Mouse (Mus musculus): ENCODE results near the gene Fgf12. TPM values are rescaled to one million over a fixed set of nuclear protein-coding genes. Genes with fewer than 3 reads are reported as not detected.

Fgf12 gene
- polyA plus RNA-seq, 1 experiment, result 3.0 TPM

DNA sequence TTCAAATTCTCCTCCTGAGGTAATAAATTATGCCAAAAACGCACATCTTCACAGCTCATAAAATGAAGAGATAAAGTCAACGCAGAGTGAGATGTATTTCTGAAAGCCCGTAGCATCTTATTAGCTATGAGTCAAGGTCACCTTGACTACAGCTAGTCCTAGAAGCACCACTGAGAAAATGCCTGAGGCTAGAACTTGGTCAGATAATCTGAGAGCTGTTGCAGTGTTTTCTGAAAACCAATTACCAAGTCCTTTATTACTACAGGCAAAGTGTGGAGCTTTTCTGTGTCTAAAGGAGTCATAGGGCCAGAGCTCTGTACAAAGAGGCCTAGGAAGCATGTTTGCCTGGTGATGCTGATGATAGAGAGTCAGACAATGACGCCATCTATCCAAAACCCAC is 498.6 kb downstream of the Fgf12 start:
- H3K4me1 ChIP-seq (ENCODE audit: control insufficient read depth, insufficient read depth, low read length), result no peaks in the 10 kb centered on the region
- TF ChIP-seq CTCF (IDR thresholded peaks at IDR 0.05; ENCODE audit: control insufficient read depth, insufficient read depth, insufficient replicate concordance, low read depth, low read length) (no peak), POLR2A (IDR thresholded peaks at IDR 0.05; ENCODE audit: control insufficient read depth, low read depth, low read length) (no peak)
- H3K36me3 ChIP-seq (ENCODE audit: control insufficient read depth, insufficient read depth, low read length), result no peaks in the 10 kb centered on the region
- H3K27ac ChIP-seq (ENCODE audit: control insufficient read depth, insufficient read depth, low read depth, low read length), result no peak overlapping the region
- no peak overlapping the region for H3K4me3 ChIP-seq (ENCODE audit: control insufficient read depth, low read depth, low read length)
- no peaks in the 10 kb centered on the region for H3K27me3 ChIP-seq (ENCODE audit: control insufficient read depth, insufficient read depth, low read length)

DNA sequence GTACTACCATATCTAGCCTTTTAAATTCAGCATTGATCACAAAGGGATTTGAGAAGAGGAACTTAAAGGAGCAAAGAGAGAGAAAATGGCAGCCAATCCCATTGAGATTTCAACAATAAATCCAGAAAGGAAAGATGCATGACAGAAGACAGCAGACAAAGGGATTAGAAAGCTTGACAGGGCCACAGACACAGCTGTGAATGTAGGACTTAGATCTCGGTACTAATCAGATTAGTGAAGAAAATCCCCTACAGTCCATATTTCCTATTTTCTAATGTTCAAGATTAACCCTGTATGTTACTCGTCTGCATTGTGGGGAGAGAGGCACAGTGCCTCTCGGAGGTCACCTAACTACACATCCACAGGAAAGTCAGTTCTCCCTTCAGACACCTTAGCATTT is 500.9 kb downstream of the Fgf12 start:
- Histone ChIP-seq H3K4me3 (ENCODE audit: control insufficient read depth, low read depth, low read length) (no peak overlapping the region), H3K36me3 (ENCODE audit: control insufficient read depth, insufficient read depth, low read length) (no peaks in the 10 kb centered on the region), H3K4me1 (ENCODE audit: control insufficient read depth, insufficient read depth, low read length) (no peaks in the 10 kb centered on the region), H3K27me3 (ENCODE audit: control insufficient read depth, insufficient read depth, low read length) (no peaks in the 10 kb centered on the region), H3K27ac (ENCODE audit: control insufficient read depth, insufficient read depth, low read depth, low read length) (no peak overlapping the region)
- no peak for TF ChIP-seq POLR2A (IDR thresholded peaks at IDR 0.05; ENCODE audit: control insufficient read depth, low read depth, low read length)
- TF ChIP-seq CTCF (IDR thresholded peaks at IDR 0.05; ENCODE audit: control insufficient read depth, insufficient read depth, insufficient replicate concordance, low read depth, low read length), result no peak

DNA sequence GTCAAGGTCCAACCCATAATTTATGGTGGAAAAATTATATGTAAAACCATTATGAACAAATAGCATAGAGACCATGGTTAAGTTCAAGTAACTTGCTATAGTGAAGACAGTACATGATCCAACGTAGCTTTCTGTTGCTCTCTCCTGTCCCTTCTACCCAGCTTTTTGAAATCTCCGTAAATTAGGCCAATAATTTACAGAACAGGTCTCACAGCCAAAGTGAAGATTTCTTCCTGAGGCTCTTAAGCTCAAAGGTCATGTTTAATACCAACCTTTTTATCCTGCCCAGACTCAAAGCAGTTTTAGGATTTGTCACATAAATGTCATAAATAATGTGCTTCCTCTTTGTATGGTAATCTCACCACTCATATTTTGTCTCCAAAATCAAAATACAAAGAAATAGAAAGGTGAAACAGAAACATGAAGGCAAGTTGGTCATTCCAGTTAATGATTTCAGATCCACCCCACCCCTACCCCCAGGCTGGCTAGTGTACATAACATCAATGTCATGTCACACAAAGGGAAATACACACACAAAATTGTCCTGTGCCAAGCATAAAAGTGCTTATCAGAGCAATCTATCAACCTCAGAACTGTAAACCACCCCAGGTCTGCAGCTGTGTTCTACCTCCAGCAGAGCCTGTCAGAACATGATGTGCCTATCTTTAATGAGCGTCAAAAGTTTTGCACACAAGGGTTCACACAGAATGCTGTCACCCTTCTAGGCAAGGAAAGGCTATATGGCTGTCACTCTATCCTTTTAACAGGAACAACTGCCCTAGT is 509.8 kb downstream of the Fgf12 start:
- TF ChIP-seq CTCF (IDR thresholded peaks at IDR 0.05; ENCODE audit: control insufficient read depth, insufficient read depth, insufficient replicate concordance, low read depth, low read length) (no peak), POLR2A (IDR thresholded peaks at IDR 0.05; ENCODE audit: control insufficient read depth, low read depth, low read length) (no peak)
- no peaks in the 10 kb centered on the region for H3K36me3 ChIP-seq (ENCODE audit: control insufficient read depth, insufficient read depth, low read length)

DNA sequence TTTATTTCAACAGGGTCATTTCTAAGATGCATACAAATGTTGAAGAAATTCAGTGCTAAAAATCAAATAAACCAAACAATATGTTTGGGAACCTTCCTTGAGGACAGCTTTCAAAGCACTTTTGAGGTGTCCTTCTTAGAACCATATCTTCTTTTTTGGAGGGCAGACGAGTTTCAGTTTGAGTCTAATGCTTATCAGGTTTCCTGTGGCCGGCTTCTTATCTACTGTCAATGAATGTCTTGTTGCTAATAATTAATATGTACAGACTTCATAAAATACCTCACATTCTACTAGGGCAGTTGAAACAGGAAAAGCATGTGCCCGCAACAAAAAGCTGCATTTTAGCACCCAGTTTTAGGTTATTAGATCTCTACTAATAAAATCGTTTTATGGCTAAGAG is 513.5 kb downstream of the Fgf12 start:
- no peak for TF ChIP-seq POLR2A (IDR thresholded peaks at IDR 0.05; ENCODE audit: control insufficient read depth, low read depth, low read length)
- no peak for TF ChIP-seq CTCF (IDR thresholded peaks at IDR 0.05; ENCODE audit: control insufficient read depth, insufficient read depth, insufficient replicate concordance, low read depth, low read length)
- H3K4me1 ChIP-seq (ENCODE audit: control insufficient read depth, insufficient read depth, low read length), result no peaks in the 10 kb centered on the region
- H3K27ac ChIP-seq (ENCODE audit: control insufficient read depth, insufficient read depth, low read depth, low read length), result no peak overlapping the region
- no peaks in the 10 kb centered on the region for H3K36me3 ChIP-seq (ENCODE audit: control insufficient read depth, insufficient read depth, low read length)
- no peaks in the 10 kb centered on the region for H3K27me3 ChIP-seq (ENCODE audit: control insufficient read depth, insufficient read depth, low read length)
- H3K4me3 ChIP-seq (ENCODE audit: control insufficient read depth, low read depth, low read length), result no peak overlapping the region

More for the DNA sequence above, 509.8 kb downstream of the Fgf12 start:
- no peak overlapping the region for H3K27ac ChIP-seq (ENCODE audit: control insufficient read depth, insufficient read depth, low read depth, low read length)
- no peaks in the 10 kb centered on the region for H3K4me1 ChIP-seq (ENCODE audit: control insufficient read depth, insufficient read depth, low read length)
- no peaks in the 10 kb centered on the region for H3K27me3 ChIP-seq (ENCODE audit: control insufficient read depth, insufficient read depth, low read length)
- no peak overlapping the region for H3K4me3 ChIP-seq (ENCODE audit: control insufficient read depth, low read depth, low read length)

DNA sequence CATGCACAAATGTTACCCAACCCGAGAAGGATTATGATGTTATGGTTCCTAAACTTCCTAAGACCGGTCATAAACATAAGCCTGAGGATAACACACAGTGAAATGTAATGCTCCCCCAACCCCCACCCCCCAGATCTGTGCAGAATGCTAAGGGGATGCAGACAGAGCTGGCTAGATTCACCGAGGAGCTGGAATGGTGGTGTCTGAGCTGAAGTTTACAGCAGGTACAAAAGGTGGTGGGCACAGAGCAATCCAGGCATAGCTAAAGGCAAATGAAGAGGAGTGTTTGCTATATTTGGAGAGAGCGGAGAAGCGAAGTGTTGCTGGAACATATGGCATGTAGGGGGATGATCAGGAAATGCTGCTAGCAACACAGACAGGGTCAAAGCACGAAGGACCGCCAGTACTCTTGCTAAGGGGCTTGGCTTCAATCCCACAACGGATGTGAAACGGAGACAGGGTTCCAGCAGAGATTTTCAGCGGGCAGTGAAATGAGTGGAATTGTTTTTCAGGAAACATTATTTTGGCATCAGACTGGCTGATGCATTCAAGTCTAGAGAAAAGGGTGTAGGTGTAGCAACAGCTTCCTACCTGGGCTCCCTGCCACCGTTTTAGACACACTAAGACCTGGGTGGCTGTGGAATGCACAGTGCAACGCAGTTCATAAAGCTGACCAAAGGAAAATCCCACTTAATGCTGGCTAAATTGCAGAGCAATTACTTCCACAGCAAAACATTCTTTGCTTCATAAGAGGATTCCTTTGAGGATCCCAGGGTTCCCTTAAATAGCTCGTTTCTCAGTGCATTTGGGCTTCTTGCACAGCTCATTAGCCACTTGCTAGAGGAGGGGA is 514.6 kb downstream of the Fgf12 start:
- no peaks in the 10 kb centered on the region for H3K4me1 ChIP-seq (ENCODE audit: control insufficient read depth, insufficient read depth, low read length)
- H3K27me3 ChIP-seq (ENCODE audit: control insufficient read depth, insufficient read depth, low read length), result no peaks in the 10 kb centered on the region
- no peak overlapping the region for H3K4me3 ChIP-seq (ENCODE audit: control insufficient read depth, low read depth, low read length)
- H3K36me3 ChIP-seq (ENCODE audit: control insufficient read depth, insufficient read depth, low read length), result no peaks in the 10 kb centered on the region
- no peak overlapping the region; the same call in 1 of the 2 replicates for H3K27ac ChIP-seq (ENCODE audit: control insufficient read depth, insufficient read depth, low read depth, low read length)
- no peak for TF ChIP-seq CTCF (IDR thresholded peaks at IDR 0.05; ENCODE audit: control insufficient read depth, insufficient read depth, insufficient replicate concordance, low read depth, low read length)
- TF ChIP-seq POLR2A (IDR thresholded peaks at IDR 0.05; ENCODE audit: control insufficient read depth, low read depth, low read length), result no peak

DNA sequence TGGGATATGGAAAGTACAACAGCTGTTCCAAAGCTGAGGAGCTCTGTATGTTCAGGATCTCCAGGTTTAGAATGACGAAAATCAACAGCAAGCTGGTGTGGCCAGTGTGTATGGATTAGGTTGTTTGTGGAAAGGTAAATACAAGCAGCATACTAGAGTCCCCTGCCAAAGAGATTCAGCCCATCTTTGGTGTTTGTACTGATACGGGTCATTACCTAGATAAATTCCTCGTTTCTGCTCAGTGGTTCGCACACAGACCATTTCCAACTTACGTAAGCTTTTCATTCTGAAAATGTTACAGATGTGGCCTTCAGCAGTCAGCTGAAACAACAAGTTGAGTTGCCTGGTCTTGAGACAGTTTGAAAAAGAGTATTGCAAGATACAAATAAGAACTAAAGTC is 536.9 kb downstream of the Fgf12 start:
- Histone ChIP-seq H3K27me3 (ENCODE audit: control insufficient read depth, insufficient read depth, low read length) (no peaks in the 10 kb centered on the region), H3K4me3 (ENCODE audit: control insufficient read depth, low read depth, low read length) (no peak overlapping the region), H3K36me3 (ENCODE audit: control insufficient read depth, insufficient read depth, low read length) (no peaks in the 10 kb centered on the region), H3K4me1 (ENCODE audit: control insufficient read depth, insufficient read depth, low read length) (no peaks in the 10 kb centered on the region), H3K27ac (ENCODE audit: control insufficient read depth, insufficient read depth, low read depth, low read length) (no peak overlapping the region)
- TF ChIP-seq CTCF (IDR thresholded peaks at IDR 0.05; ENCODE audit: control insufficient read depth, insufficient read depth, insufficient replicate concordance, low read depth, low read length) (no peak), POLR2A (IDR thresholded peaks at IDR 0.05; ENCODE audit: control insufficient read depth, low read depth, low read length) (no peak)

DNA sequence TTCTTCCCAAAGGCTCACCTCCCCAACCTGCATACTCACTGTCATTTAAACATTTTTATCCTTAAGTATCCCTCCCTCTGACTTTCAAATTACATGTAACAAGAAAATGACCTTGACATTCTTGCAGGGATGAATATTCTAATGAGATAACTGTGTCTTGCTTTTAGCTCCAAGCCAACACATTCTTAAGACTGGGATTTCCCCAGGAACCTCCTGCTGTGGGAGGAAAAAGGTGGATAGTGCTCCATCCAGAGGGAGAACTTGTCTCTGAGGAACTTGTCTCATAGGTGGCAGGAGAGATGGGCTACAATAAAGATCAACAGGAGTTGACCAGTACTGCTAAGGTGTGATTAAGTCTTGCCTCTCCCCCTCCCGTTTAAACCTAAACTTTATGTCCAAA is 540.5 kb downstream of the Fgf12 start:
- no peaks in the 10 kb centered on the region for H3K4me1 ChIP-seq (ENCODE audit: control insufficient read depth, insufficient read depth, low read length)
- H3K27me3 ChIP-seq (ENCODE audit: control insufficient read depth, insufficient read depth, low read length), result no peaks in the 10 kb centered on the region
- H3K27ac ChIP-seq (ENCODE audit: control insufficient read depth, insufficient read depth, low read depth, low read length), result no peak overlapping the region
- no peak overlapping the region for H3K4me3 ChIP-seq (ENCODE audit: control insufficient read depth, low read depth, low read length)
- no peaks in the 10 kb centered on the region for H3K36me3 ChIP-seq (ENCODE audit: control insufficient read depth, insufficient read depth, low read length)
- TF ChIP-seq POLR2A (IDR thresholded peaks at IDR 0.05; ENCODE audit: control insufficient read depth, low read depth, low read length) (no peak), CTCF (IDR thresholded peaks at IDR 0.05; ENCODE audit: control insufficient read depth, insufficient read depth, insufficient replicate concordance, low read depth, low read length) (no peak)

Data from testis, adult 2 months (tissue).